Mouse (Mus musculus) induced T-regulatory cell, adult 2 months (primary cell): ENCODE measurements around the gene Fut9.

ENCODE experiments used
- DNase-seq: peaks from one replicate; pipeline ENCODE4 v3.0.0-alpha.2; 2012; ENCODE audit warnings: low read depth

The Fut9 gene

DNA sequence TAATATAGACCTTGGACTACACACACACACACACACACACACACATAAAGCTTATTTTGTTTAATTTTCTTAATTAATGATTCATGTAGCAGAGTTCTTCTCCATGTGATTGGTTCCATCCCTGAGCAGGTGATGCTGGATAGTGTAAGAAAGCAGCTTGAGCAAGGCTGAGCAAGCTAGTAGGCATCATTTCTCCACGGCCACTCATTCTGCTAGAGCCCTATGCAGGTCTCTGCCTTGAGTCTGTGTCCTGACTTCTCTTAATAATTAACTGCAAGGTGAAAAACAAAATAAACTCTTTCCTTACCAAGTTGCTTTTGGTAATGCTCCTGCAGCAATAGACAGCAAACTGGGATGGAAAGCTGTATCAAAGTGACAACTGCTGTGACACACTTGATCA is 152.5 kb downstream of the Fut9 start:
- DNase-seq, result no peak

GRCm38 (mm10) chr4:25645580-25645979 is 154.5 kb downstream of the Fut9 start:
- no peak for DNase-seq

DNA sequence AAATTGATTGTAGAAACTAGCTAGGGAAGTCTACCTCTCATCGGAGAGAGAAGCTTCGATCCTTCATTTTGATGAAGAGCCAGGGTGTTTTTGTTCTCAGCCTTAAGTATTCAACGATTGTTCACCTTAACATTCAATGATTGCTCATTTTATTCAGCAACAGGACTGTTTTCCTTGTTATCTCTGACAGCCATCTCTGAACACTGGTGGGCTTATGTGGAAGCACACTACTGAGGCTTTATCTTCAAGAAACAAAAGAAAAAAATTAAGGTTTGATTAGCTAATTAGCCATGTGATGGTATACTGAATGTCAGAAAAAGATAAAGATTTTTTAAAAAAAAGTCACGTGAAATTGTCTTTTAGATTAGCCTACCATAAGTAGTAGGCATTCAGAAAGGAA is 158.1 kb downstream of the Fut9 start:
- DNase-seq, result no peak

DNA sequence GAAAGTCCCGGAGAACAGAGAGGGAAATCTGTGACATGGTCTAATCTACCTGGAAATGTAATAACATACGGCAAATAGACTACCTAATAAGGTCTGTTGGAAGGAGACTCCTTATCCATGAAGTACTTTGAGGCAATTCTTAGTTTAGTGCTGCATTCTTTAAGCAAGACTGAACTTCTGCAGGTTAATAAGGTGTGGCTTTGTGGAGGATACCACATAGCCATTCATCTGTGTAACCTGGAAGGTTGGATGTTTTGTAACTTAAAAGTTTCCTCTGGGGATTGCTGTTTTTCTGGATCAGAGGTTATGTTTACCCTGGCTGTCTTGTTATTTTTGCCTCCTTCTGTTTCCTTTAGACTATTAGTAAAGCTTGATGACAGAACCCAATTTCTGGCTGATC is 166.8 kb downstream of the Fut9 start:
- no peak for DNase-seq

GRCm38 (mm10) chr4:25628113-25628512 is 171.9 kb downstream of the Fut9 start:
- DNase-seq, result no peak

DNA sequence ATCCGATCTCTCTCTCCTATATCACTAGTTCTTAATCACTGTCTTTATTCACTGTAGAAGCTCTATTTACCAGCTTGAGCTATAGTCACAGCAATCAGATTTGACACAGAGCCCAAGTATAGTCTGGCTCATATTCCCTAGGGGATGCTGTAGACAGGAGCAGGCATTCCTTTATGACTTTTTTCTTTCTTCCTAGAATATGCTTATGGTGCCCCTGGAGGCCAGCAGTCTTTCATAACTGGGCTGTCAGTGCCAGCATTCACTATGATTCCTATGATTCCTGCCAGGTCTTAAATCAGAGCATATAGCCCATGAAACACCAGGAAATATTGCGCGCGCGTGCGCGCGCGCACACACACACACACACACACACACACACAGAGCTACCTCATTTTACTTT is 172.6 kb downstream of the Fut9 start:
- DNase-seq, result no peak

- DNase-seq, result no peak
Measured at GRCm38 (mm10) chr4:25627039-25627438, 173.0 kb downstream of the Fut9 start.

- DNase-seq, result no peak
Measured at GRCm38 (mm10) chr4:25623176-25623575, 176.9 kb downstream of the Fut9 start.

DNA sequence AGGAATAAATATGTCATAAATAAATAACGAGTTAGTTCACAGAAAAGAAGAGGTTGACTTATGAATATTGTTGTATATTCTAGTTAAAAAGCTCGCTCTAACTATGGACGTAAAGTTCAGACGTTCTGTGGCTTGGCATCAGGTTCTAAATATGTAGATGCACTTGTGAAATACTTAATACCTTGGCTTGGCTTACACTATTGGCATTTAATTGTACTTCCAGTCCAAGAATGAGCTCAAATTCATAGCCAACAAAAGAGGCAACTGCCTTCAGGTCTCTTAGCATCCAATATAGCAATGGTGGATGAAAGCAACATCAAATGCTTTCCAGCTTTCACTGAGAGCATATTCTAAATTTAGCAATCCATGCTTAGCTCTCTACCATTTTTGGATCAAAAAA is 182.7 kb downstream of the Fut9 start:
- no peak for DNase-seq

DNA sequence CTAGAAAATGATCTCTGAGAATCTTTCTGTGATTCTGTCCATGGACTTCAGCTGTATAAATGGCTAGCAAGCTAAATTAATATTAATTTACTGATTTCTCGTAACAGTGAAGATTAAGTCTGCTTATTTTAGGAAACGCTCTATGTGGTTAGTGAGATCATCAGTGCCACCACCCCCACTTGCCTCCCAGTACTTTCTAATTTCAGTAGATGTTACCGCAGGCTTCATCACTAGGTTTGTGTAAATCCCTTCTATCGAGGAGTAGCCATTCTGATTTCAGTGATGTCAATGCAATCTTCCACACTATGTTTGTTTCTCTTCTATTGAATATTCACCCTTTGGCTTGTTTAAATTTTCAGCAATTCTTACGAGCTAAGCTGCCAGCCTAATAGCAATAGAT is 186.6 kb downstream of the Fut9 start:
- DNase-seq, result no peak

DNA sequence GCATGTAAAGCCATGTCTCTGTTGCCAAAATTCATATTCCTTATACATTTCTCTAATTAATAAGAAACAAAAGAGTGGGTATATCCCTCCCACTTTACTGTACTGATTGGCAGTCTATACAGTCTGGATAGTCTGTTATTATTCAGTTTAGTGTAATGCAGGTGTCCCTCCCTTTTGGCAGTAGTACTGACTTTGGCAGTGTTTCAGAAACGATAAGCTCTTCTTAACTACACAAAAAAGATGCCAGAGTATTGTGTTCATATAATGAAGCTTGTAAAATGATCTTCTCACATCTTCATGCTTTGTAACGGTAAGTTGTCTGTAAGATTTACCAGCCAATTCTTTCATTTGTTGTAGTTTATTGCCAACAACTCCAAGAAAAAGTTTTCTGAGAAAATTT is 189.6 kb downstream of the Fut9 start:
- DNase-seq, result no peak

GRCm38 (mm10) chr4:25593218-25593617 is 206.8 kb downstream of the Fut9 start:
- DNase-seq, result no peak
